Mouse (Mus musculus) adrenal gland, postnatal 25 days (tissue): ENCODE data around the gene Slc9a1. TPM values are rescaled to one million over a fixed set of nuclear protein-coding genes. Genes with fewer than 3 reads are reported as not detected.

Experiments used
- DNase-seq: peaks from one replicate; pipeline ENCODE4 v3.0.0; 2021; ENCODE audit warnings: mixed read lengths
- long read RNA-seq: library from polyadenylated mRNA; stranded (forward); transcript quantifications from one replicate; pipeline ENCODE4 v2.0.0, GENCODE M21; 2021
- total RNA-seq: library from RNA; stranded (reverse); gene quantifications from 2 replicates; pipeline ENCODE4 v1.2.3, GENCODE M21; 2021

Gene Slc9a1
- 70.4 and 70.7 TPM in 2 replicates for total RNA-seq
- long read RNA-seq, partial matches to known transcripts = 6 of 18 reads
- long read RNA-seq, other reads (novel, unspliced or antisense) = 11 of 18 reads

GRCm38 (mm10) chr4:133369553-133370297, at the start of gene Slc9a1:
TSS of gene Slc9a1 (plus strand) at chr4:133369706.
- peak; percentile 94 for DNase-seq

GRCm38 (mm10) chr4:133328129-133328528, 41.4 kb upstream of the Slc9a1 start:
- no peak for DNase-seq

- no peak for DNase-seq
Measured at GRCm38 (mm10) chr4:133330296-133330695, 39.2 kb upstream of the Slc9a1 start.

- DNase-seq = no peak
Measured at GRCm38 (mm10) chr4:133333306-133333705, 36.2 kb upstream of the Slc9a1 start.

GRCm38 (mm10) chr4:133337833-133338520, 31.5 kb upstream of the Slc9a1 start:
- no peak for DNase-seq

- DNase-seq = no peak
Measured at GRCm38 (mm10) chr4:133338521-133339095, 30.9 kb upstream of the Slc9a1 start.

GRCm38 (mm10) chr4:133339148-133339749, 30.3 kb upstream of the Slc9a1 start:
- peak; percentile 98 for DNase-seq

- no peak for DNase-seq
Measured at GRCm38 (mm10) chr4:133340217-133340616, 29.3 kb upstream of the Slc9a1 start.

GRCm38 (mm10) chr4:133344112-133344511, 25.4 kb upstream of the Slc9a1 start:
- peak; percentile 26 for DNase-seq

GRCm38 (mm10) chr4:133345702-133346101, 23.8 kb upstream of the Slc9a1 start:
- no peak for DNase-seq

GRCm38 (mm10) chr4:133346577-133346976, 22.9 kb upstream of the Slc9a1 start:
- no peak for DNase-seq

GRCm38 (mm10) chr4:133347624-133348023, 21.9 kb upstream of the Slc9a1 start:
- DNase-seq = peak; percentile 43

- DNase-seq = no peak
Measured at GRCm38 (mm10) chr4:133348051-133348775, 21.3 kb upstream of the Slc9a1 start.

GRCm38 (mm10) chr4:133352797-133353196, 16.7 kb upstream of the Slc9a1 start:
- no peak for DNase-seq

GRCm38 (mm10) chr4:133353367-133354365, 15.8 kb upstream of the Slc9a1 start, which contains the start of gene Wdtc1:
TSS of gene Wdtc1 (minus strand) at chr4:133353481.
- peak; percentile 19 for DNase-seq

- no peak for DNase-seq
Measured at GRCm38 (mm10) chr4:133354641-133355040, 14.9 kb upstream of the Slc9a1 start.

GRCm38 (mm10) chr4:133370298-133371274, 1.1 kb downstream of the Slc9a1 start:
- no peak for DNase-seq

- no peak for DNase-seq
Measured at GRCm38 (mm10) chr4:133371621-133372277, 2.2 kb downstream of the Slc9a1 start.

- DNase-seq = no peak
Measured at GRCm38 (mm10) chr4:133372278-133372665, 2.8 kb downstream of the Slc9a1 start.
